Mouse (Mus musculus) olfactory bulb, adult 2 months (tissue): ENCODE measurements around the gene Serpinf2.

ENCODE experiments used
- CTCF ChIP-seq: fragments of 200-500 bp; IDR thresholded peaks from 2 replicates; pipeline ENCODE4 v1.5.1; 2012; ENCODE audit warnings: low read depth, mild to moderate bottlenecking, low read length, moderate library complexity; ENCODE audit not compliant: insufficient read depth
- POLR2A ChIP-seq: fragments of 200-500 bp; IDR thresholded peaks from 2 replicates; pipeline ENCODE4 v1.6.1; 2012; ENCODE audit warnings: mild to moderate bottlenecking, low read depth, low read length, moderate library complexity; ENCODE audit not compliant: insufficient read depth

DNA sequence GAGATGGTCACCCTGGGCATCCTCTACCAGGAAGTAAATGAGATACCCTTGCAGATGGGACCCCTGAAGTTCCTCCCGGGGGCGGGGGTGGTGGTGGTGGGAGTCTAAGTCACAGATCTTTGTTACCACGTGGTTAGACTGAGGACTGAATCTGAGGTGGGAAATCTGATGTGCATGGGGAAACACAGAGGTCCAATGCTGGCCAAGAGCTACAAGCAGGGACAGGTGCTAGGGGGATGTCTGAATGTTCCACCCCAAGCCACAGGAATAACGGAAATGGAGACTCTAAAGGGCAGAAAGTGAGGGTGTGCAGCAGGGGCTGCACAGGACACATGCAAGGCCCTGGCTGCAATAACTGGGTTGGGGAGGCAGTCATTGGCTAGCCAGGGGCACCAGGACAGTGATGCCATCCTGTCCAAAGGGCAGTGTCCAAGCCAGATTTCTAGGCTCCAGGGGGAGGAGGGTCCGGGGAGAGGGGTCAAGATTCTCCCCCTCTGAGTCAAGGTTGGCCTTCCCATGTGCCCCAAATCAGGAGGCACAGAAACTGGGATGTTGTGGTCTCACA, 18.5 kb downstream of the Serpinf2 start:
- TF ChIP-seq CTCF: no peak
- no peak for TF ChIP-seq POLR2A
